Mouse (Mus musculus) lung, postnatal 14 days (tissue): ENCODE data around the gene Fanci.
A peak's percentile ranks its signal among the peaks of the same experiment; 100 is the strongest.

Experiments
- DNase-seq: peaks from one replicate; pipeline ENCODE4 v3.0.0; 2021

Gene Fanci

GRCm38 (mm10) chr7:79391883-79392649 is at the start of gene Fanci:
TSS of gene Fanci (plus strand) at chr7:79391929.
- DNase-seq = peak; percentile 97

- peak; percentile 80 for DNase-seq
These were observed 45.8 kb upstream of the Fanci start for GRCm38 (mm10) chr7:79345902-79346301.

- no peak for DNase-seq
These were observed 45.1 kb upstream of the Fanci start for GRCm38 (mm10) chr7:79346555-79347075.

GRCm38 (mm10) chr7:79347108-79347813 is 44.5 kb upstream of the Fanci start:
- DNase-seq = no peak

GRCm38 (mm10) chr7:79348816-79349215 is 42.9 kb upstream of the Fanci start:
- DNase-seq = no peak

- DNase-seq = peak; percentile 82
These were observed 41.9 kb upstream of the Fanci start for GRCm38 (mm10) chr7:79349738-79350386.

GRCm38 (mm10) chr7:79358350-79359182 is 33.2 kb upstream of the Fanci start:
- peak; percentile 41 for DNase-seq

- DNase-seq = no peak
These were observed 32.6 kb upstream of the Fanci start for GRCm38 (mm10) chr7:79359183-79359435.

GRCm38 (mm10) chr7:79360056-79360455 is 31.7 kb upstream of the Fanci start:
- DNase-seq = no peak

- no peak for DNase-seq
These were observed 29.5 kb upstream of the Fanci start for GRCm38 (mm10) chr7:79362208-79362607.

- DNase-seq = no peak
These were observed 28.9 kb upstream of the Fanci start for GRCm38 (mm10) chr7:79362830-79363229.

- DNase-seq = peak; percentile 77
These were observed 28.2 kb upstream of the Fanci start for GRCm38 (mm10) chr7:79363370-79364043.

GRCm38 (mm10) chr7:79368664-79369063 is 23.1 kb upstream of the Fanci start:
- DNase-seq = no peak

- no peak for DNase-seq
These were observed 22.3 kb upstream of the Fanci start for GRCm38 (mm10) chr7:79369416-79369815.

- DNase-seq = peak; percentile 86
These were observed 20.3 kb upstream of the Fanci start for GRCm38 (mm10) chr7:79371321-79371879.

GRCm38 (mm10) chr7:79374017-79374416 is 17.7 kb upstream of the Fanci start:
- DNase-seq = no peak

- DNase-seq = no peak
These were observed 16.1 kb upstream of the Fanci start for GRCm38 (mm10) chr7:79375594-79375993.

- peak; percentile 41 for DNase-seq
These were observed 15.0 kb upstream of the Fanci start for GRCm38 (mm10) chr7:79376516-79377275.

GRCm38 (mm10) chr7:79386422-79387133 is 5.2 kb upstream of the Fanci start, which contains the start of gene Rlbp1:
TSS of gene Rlbp1 (minus strand) at chr7:79387048.
- no peak for DNase-seq

GRCm38 (mm10) chr7:79387140-79387539 is 4.6 kb upstream of the Fanci start:
- DNase-seq = no peak
